Mouse (Mus musculus): ENCODE results near the gene Pex16.

Pex16 gene

DNA sequence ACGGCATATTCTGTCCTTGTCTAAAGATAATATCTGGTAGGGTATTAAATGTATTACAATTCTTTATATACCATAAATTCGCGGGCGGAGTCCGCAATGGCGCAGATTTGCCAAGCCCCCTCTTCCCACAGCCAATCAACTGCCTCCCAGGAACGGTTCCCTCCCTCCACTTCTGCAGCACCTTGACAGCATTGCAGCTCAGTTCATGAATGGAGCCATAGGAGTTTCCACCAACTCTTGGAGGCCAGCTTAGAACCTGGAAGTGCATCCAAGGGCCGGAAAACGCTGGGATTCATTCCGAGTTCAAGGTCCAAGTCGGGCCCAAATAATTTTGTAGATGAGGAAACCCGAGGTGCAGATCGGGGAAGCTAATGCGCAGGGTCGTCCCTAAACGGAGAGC is at the start of gene Pex16, which contains the start of gene Large2:
TSS of gene Pex16 (plus strand) at position 163 of the 400 bp plus-strand sequence.
TSS of gene Large2 (minus strand) at position 356 of the 400 bp plus-strand sequence.
- DNase-seq (ENCODE audit: low read depth): peak; percentile 50

DNA sequence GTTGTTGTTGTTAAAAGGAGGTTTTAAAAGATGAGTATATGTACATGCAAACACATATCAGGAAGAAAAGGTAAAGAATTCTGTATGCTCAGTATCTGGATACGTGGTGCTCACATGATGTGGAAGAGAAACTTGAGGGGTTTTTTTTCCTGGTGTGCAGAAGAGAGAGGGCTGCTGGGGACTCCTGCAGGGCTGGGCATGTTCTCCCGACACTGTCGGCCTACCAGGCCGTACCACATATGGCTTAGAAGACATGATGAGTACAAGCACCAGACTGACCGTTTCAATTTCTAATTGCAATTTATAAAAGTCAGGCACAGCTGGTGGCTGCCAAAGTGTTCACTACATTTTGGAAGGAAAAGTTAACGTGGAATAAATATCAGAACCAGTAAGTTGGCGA is 48.8 kb upstream of the Pex16 start:
- DNase-seq (ENCODE audit: low read depth): no peak

DNA sequence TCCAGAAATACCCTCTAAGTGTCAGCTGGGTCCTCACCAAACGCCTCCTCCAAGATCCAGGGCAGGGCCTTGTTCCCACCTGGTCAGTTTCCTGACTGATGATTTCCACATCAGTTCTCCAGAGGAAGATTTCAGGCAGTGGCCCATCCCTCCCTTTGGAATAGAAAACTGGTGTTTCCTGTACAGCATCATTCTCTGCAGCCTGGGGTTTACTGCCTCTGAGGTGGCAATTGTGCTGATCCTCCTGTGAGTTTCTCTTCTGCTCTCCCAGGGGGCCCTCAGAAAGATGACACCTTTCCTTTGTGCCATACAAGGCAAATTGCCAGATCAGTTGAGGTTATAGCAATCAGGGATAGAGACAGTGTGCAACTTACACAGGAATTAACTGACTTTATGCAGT is 48.3 kb upstream of the Pex16 start:
- DNase-seq (ENCODE audit: low read depth): no peak

DNA sequence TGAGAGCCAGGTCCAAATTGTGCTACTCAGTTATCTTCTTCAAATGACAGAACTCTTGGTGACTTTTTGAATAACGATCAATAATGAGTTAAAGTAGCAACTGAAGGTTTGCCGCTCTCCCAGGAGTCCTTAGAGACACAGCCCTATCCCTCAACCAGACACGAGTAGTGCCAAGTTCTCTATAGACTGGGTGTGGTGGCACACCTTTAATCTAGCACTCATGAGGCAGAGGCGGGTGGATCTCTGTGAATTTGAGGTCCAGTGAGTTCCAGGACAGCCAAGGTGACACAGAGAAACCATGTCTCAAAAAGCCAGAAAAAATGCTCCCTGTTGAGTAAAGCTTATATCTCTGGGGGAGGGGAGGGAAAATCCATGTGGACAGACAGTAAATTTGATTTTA is 46.9 kb upstream of the Pex16 start:
- DNase-seq (ENCODE audit: low read depth): no peak

DNA sequence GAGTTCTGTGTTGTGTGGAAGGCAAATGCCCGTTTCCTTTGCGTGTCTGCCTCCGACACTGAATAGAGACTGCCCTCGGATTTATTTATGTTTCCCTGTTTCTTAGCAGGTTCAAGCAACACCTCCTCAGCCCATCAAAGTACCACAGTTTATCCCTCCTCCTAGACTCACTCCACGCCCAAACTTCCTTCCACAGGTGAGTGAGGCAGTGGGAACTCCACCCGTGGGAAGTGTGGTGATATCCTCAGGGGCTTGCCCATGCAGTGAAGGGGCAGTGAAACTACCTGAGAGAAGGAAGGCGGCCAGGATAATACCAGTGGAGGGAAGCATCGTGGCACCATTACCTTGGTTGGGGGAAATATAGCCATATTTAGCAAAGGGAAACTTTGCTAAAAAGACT is 46.3 kb upstream of the Pex16 start:
- no peak for DNase-seq (ENCODE audit: low read depth)

DNA sequence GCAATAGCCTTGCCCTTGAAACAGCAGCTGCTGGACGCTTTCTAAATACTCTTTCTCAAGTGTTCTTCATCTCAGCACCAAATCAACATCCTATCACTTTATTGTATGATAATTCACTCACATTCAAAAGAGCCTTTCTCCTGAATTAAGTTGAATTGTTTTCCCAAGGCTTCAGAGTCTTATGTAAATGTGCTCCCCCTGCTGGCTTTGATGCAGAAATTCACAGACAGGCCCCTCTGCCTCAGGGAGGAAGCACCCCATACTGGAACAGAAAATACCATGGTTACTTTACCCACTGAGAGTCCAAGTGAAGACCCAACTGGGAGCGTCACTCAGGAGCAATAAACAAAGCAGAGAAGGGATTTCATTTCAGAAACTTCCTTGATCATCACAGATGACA is 43.6 kb upstream of the Pex16 start:
- peak; percentile 28 for DNase-seq (ENCODE audit: low read depth)

DNA sequence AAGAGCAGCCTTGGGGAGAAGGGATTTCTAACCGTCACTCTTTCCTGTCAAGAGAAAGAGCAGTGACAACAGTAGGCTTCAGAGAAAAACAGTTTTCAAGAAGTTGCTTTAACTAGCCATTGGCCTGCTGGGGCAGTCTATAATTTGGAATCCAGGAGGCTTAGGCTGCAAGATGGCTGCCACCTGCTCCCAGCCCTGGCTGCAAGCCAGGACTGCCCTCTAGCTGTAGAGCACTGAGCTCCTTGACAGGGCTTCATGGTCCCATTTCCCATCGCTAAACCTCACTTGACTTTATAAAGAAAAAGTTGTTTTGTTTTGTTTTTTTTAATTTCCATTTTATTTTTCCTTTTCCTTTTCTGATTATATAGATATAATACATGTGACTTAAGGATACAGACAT is 43.1 kb upstream of the Pex16 start:
- no peak for DNase-seq (ENCODE audit: low read depth)

DNA sequence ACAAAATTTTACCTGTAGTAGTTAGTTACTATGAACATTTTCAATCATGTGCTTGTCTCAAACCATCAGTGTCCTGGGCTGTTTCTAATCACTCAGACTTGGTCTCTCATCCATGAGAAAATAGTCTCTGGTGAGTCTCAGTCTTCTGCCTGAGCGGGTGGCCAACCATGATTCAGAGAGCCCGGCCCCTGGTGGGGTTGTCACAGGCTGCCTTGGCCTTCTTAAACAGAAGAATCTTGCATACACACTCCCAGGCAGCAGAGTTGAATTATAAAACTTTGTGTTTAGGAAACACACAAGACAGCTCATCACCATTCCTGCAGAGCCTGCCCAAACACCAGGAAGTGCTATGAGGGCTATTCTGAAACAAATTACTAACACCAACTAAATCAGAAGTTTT is 42.6 kb upstream of the Pex16 start:
- DNase-seq (ENCODE audit: low read depth): no peak

DNA sequence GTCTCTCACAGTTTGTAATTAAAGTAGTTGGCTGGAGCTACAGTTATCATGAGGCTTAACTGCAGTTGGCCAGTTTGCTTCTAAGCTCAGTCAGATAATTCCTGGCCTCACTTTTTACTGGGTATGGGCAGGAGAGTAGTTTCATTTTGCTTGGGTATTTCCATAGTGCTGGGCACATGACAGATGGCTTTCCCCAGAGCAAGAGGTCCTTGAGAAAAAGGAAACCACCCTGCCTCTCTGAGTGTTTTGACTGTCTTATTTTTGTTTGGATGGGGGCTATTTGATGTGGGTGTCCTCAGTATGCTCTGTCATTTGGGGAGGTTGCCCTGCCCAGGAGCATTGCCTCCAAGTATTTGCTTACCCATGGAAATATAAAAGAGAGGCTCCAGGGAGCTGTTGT is 32.1 kb upstream of the Pex16 start:
- no peak for DNase-seq (ENCODE audit: low read depth)

DNA sequence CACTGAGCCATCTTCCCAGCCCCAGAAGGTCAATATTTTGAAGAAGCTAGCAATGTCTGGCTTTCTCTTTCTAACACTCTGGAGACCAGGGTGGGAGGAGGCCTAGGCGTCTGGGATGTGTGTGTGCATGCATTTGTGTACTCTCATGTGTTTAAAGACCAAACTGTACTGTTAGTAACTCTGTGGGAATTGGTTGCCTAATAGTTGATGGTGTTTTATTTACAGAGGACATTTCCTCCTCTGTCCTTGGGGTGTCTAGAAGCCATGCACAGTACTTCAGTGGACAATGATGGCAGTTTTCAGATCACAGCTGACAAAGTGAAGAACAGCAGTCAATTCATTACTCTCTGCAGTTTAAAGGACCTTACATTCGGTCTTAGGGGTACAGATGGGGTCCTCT is 27.3 kb upstream of the Pex16 start:
- no peak for DNase-seq (ENCODE audit: low read depth)

DNA sequence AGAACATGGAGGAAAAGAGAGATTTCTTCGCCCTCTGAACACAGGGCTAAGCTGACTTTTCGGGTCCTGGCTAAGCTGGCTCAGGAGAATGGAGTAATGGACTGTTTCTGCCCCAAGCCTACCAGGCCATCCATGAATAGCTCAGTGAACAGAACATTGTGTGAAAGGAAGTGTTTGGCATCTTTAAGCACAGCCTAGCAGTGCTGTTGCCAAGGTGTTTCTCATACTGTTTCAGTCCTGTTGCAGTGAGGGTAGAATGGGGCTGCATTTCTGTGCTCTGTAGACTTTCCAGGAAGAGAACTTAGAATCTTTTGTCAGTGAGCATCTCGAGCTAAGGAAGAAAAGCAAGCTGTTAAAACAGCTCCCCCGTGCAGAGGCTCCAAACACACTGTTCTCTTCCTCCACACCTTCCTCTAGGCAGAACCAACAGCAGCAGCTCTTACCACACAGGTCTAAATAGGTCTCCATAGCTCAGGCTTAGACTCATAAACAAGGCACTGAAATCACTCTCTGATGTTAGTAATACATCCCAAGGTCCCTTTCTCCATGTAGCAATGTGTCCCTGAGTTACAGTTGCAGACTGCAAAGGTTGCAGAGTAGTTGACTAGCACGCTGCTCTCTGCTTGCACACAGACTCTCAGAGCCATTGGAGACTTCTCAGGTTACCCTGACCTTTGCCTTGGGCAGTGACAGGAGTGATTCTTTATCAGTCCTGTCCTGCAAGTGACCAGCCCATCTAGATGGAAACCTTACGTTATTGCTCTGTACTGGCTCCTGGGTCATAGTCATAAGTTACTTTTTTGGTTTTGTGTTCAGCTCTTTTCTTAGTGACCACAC is 24.7 kb upstream of the Pex16 start:
- no peak for DNase-seq (ENCODE audit: low read depth)

DNA sequence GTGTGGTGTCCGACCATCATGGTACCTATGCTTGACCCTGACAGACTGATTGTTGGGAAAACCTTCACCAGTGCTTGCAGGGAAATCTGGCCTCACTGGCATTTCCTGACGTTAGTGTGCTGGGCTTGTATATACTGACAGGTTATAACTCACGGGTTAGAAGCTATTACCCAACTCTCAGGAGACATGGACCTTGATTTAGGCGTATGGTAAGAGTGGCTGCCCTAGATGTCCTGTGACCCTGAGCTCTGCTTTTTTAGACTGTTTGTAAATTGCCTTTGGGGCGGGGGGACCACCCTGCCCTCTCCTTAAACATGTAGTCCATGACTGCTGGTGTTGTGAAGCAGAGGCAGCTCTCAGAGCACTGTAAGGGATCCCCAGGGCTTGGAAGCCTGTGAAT is 23.8 kb upstream of the Pex16 start:
- DNase-seq (ENCODE audit: low read depth): no peak

DNA sequence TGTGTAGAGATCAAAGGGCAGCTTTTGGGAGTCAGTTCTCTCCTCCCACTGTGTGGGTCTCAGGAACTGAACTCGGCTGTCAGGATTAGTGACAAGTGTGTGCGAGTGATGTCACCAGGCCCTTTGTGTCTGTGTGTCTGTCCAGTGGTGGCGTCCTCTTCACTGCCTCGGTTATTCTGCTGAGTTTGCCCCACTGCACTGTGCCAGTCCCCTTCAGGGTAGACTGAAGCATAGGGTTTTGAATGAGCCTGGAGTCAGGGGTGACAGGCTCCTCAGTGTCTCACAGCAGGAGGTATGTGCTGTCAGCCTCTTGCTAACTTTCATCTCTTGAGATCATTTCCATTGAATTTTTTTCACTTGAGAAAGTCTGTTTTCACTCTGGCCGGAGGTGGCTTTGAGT is 21.1 kb upstream of the Pex16 start:
- DNase-seq (ENCODE audit: low read depth): no peak

DNA sequence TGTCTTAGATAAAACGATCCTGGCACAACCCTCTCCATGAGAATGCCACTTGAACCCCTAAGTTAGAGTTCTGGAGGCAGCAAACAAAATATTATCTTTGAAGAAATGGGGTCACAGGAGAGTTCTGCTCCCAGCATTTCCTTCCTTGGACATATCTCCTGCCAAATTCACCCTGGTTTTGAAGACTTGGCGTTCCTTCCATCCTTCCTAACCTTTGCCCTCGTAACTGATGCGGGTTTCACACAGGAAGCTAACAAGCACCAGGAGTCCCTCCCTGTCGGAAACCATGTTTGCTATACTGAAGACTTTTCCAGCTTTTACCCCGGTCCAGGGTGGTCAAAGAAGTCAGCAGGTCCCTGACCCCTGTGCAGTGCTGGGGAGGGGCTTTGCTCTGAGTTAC is 20.3 kb upstream of the Pex16 start:
- no peak for DNase-seq (ENCODE audit: low read depth)

DNA sequence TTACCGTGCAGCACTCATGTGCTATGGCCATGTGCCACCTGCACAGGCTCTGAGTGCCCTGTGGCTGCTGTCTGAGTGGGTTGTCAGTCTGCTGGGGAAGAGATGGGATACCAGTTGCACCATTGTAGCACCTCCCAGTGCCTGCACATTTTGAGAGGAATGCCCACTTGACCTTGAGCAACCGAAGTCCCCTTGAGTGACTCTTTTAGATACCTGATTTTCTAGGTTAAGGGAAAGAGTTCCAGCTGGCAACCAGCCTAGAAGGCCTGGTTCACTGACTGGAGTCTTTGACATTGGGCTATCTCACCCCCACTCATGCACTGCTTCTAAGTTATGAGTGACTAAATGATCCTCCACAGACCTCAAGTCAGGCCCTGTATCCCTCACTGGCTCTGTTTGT is 15.2 kb upstream of the Pex16 start:
- no peak for DNase-seq (ENCODE audit: low read depth)

DNA sequence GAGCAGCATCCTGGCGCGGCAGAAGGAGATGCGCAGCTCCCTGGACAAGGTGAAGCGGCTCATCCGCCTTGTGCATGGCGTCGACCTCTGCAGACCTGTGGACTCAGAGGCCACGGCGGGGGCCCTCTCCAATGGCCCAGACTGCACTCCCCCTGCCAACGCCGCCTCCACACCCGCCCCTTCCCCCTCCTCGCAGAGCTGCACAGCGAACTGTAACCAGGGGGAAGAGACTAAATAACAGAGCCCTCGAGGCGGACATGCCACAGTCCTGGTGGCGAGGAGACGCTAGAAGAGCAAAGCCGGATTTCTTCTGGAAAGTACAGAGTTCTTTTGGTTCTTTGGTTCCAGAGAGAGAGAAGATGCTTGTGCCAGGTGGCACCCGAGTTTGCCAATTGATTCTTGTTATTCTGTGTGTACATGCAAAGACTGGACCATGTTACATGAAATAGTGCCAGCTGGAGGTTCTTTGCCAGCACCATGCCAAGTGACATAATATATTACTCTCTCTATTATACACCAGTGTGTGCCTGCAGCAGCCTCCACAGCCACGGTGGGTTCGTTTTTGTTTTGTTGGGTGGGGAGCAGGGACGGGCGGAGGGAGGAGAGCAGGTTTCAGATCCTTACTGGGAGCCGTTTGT is 14.2 kb upstream of the Pex16 start:
- no peak for DNase-seq (ENCODE audit: low read depth)

DNA sequence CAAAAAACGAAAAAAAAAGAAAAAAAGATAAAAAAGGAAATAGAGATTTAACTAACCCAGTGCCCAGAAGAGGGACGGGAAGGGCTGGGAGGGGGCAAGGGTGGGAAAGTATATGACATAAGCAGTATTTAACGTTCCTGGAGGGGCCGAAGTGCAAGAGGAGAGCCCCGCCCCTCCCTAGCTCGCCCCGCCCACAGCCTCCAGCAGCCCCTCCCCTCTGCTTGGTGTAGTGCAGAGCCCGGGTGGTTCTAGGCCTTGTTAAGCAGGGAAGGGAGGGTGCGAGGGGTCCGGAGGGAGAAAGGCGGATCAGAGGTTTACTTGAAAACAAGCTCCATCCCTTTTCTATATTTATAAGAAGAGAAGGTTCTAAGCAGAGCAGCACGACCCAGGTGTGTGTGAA is 13.6 kb upstream of the Pex16 start:
- no peak for DNase-seq (ENCODE audit: low read depth)

DNA sequence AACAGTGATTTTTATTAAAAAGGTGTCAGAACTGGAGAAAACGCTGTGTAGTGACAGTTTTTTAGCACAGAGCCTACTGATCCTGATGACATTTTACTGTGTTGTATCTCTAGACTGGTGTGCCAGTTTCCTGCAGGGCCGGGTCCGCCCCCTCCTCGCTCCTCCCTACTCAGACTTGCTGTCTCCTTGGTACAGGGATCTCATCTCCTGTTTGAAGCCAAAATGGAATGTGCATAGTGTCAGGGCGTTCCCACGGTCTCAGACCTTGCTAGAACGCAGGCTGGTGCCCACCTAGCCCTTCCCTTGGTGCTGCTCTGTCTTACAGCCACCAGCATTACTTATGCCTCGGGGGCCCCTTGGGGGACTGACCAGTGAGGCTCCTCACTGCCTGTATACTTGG is 12.7 kb upstream of the Pex16 start:
- no peak for DNase-seq (ENCODE audit: low read depth)

DNA sequence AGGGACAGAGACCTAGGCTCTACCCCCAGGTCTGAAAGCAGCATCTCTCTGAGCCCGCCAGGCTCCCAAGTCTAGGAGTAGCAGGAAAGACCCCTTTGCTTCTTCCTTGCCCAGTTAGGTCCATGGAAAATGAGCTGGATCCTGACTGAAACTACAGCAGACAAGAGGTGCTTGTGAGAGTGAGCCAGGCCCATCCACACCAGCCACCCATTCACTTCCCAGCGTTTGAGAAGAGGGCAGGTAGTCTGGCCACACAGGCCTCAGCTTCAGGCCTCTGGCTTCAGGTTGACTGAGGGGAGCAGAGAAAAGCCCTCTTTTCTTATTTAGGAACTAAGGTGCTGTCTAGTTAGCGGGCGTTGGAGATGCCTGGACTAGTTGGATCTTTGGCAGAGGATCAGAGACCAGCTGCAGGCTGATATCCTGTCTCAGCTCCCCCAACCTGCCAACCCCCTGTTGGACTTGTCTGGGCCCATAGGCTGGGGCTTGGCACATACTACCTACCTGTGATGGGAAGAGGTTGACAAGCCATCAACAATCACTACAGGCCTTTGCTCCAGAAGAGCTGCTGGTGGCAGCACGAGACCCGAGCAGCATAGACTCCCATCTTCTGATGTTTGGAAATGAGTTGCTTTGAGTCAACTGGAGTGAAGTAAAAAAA is 11.8 kb upstream of the Pex16 start:
- DNase-seq (ENCODE audit: low read depth): no peak

DNA sequence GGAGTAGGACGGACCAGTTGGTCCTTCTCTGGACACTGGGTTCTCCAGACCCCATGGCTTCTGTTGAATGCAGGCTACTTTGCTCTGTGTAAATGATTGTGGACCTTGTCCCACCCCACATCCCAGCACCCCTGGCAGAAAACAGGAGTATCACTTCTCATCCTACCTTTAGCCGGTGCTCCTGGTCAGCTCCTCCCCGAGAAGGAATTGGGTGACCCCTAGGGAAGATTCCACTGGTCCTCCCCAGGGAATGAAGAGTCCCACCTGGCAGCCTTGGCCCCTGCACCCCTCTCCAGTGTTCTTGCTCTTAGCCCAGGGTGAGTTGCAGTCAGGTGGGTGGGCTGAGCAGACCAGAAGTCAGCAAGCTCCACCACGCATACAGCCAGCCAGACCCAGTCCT is 10.4 kb upstream of the Pex16 start:
- no peak for DNase-seq (ENCODE audit: low read depth)

DNA sequence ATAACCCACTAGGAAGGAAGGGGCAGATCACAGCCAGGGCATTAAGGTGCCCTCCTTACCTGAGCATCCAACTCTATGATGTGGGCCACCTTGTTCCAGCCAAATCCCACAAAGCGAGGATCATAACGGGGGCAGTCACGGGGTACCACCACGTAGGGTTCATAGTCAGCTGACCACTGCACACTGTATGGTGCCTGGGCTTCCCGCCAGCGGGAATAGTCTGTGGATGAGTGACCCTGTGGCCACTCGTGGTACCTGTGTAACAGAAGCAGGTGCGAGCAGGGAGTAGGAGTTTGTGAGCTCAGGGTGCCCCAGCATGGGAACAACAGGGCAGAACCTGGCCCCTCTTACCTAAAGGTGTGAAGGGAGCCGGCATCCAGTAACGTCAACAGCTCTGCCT is 8.9 kb upstream of the Pex16 start:
- no peak for DNase-seq (ENCODE audit: low read depth)

DNA sequence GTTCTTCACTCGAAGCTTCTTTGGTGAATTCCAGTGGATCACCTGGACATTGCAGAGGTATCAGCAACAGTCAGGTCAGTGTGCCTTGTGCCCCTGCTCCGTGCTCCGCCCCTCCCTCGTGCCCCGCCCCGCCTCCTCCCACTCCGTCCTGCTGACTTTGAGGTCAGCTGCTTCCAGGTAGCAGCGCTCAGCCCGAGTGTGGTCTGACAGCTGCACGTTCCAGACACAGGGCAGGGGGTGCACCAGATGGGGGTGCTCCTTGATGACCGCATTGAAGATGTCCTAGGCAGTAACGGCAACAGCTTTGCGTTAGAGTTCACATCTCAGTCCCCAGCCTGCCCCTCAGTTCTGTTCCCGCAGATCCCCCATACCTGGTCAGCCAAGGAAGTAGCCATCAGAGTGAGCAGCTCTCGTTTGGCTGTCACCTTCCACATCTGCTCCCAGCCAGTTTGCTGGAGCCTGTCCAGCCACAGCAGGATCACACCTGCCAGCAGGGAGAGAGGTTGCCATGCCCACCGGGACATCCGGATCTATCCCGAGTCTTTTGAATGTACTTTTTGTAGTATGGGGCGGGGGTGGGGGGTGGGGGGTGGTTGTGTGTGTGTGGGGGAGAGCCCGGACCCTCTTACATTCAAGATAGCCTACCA is 7.0 kb upstream of the Pex16 start:
- no peak for DNase-seq (ENCODE audit: low read depth)

DNA sequence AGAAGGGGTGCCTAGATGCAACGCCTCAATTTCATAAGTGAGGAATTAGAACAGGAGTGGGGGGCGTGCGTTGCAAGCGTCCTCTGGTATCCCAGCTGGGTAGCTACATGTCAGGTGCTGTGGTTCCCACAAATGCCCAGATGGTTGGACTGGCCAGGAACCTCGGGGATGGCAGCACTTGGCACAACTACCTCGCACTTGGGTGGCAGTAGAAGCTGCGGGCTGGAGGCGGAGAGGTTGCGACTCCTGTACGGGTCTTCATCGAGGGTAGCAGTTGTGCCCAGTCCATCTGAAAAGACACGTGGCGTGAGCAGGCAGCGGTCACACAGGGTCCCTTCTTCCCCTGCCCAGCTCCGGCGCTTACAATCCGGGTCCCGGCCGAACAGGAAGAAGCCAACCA is 4.1 kb upstream of the Pex16 start:
- no peak for DNase-seq (ENCODE audit: low read depth)
